Mouse (Mus musculus): ENCODE data around the gene Camta1.

DNA sequence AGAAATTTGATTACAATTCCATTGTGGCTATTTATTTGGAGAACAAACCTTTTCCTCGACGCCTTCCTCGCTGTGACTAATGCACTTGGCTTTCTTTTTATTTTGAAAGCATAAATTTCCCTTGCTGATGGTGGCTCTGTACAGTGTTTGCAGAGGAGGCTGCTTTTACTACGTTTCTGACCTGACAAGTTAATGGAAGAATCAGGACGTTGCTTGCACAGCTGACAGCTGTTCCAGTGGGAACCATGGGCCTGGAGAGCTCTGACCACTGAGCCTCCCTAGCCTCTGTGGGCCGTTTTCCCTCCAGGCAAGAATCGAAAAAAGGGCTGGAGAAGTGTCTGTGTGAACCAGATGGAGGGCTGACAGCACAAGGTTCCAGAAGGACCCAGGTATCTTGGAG, 342.7 kb downstream of the Camta1 start:
- TF ChIP-seq CTCF (IDR thresholded peaks at IDR 0.05; ENCODE audit: low read depth, low read length) (no peak), POLR2A (IDR thresholded peaks at IDR 0.05; ENCODE audit: extremely low read depth, insufficient read depth, low read length) (no peak)

All from liver, adult 2 months (tissue).